Mouse (Mus musculus): ENCODE data around the gene Fam69a. TPM values are rescaled to one million over a fixed set of nuclear protein-coding genes. Genes with fewer than 3 reads are reported as not detected.

The Fam69a gene
- polyA plus RNA-seq, 1 experiment from 2014 or later: 22.6 TPM

DNA sequence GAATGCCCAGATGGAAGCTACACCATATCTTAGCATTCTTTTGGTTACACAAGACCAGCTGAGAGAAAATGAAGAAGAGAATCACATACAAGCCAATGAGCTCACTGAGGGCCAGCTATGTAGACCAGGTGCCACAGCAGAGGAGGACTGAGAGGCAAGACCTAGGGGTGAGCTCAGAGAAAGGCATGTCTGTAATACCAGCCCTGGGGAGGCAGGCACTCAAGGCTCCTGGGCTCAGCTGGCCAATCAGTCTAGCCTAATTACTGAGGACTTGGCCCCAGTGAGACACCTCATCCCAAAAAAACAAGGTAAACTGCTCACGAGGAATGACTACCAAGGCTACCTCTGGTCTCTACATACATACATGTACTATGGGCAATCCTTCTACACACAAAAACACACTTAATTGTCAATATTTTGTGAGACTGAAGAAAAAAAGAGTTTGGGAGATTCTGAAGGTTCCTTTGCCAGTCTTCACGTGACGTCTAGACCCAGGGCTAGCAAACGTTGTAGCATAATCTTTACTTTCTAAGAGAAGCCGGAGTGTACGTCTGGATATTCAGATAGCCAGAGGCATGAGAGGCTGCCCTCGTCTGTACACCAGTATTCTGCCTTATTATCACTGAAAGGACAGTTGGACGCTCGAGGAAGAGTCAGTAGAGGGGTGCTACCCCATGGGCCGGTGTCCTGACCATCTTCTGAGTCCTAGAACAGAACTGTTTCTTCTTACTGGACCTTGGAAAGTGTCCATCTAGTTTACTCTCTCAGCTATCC is 51.9 kb downstream of the Fam69a start:
- H3K4me2 ChIP-seq: no peak overlapping the region
- H3K27me3 ChIP-seq (ENCODE audit: insufficient read depth, low read length): no peaks in the 10 kb centered on the region
- H3K9ac ChIP-seq: no peak overlapping the region
- ATAC-seq (ENCODE audit: insufficient read depth) (no peak), DNase-seq (no peak)
- no peak overlapping the region for H3K4me3 ChIP-seq (ENCODE audit: low read depth, low read length)
- no peak overlapping the region for H3K27ac ChIP-seq (ENCODE audit: low read depth)
- 81% methylated on average over 10 of the region's 10 CpGs for WGBS
- H3K4me1 ChIP-seq (ENCODE audit: insufficient read depth): no peaks in the 10 kb centered on the region
- no peak for TF ChIP-seq CTCF (IDR thresholded peaks at IDR 0.05; ENCODE audit: low read depth)
- no peaks in the 10 kb centered on the region for H3K36me3 ChIP-seq (ENCODE audit: insufficient read depth)
- no peaks in the 10 kb centered on the region for H3K9me3 ChIP-seq (ENCODE audit: low read depth, low read length)

DNA sequence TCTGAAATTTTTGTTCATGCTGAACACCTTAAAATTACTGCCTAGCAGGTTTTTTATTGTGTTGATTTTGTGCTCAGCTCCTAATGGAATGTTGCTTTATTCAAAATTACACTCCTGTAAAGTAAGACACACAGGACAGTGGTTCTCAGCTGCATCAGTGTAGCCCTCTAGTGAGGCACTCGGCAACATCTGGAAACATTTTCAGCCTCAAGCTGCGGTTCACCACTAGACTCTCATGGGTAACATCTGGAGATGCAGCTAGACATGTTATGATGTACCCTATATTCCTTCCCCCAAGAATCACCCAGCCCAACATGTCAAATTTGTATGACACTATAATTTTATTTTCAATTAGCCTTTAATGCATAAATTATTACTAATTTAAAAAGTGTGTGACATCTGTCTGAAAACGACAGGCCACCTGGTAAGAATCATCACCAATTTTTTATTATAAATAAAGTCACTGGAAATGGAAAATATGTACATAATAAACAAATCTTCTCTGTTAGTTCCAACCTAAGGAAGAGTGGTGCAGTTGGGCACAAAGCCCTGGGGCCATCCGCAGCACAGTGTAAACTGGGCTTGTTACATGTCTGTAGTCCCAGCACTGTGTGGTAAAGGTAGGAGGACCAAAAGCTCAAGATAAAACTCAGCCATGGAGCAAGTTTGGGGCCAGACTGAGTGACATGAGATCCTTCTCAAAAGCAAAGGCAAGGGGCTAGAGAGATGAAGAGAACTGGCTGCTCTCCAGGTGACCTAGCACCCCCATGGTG is 53.5 kb downstream of the Fam69a start:
- H3K9me3 ChIP-seq (ENCODE audit: low read depth, low read length): no peaks in the 10 kb centered on the region
- H3K4me1 ChIP-seq (ENCODE audit: insufficient read depth): no peaks in the 10 kb centered on the region
- 58% methylated on average over 4 of the region's 4 CpGs for WGBS
- H3K4me2 ChIP-seq: no peak overlapping the region
- ATAC-seq (ENCODE audit: insufficient read depth): peak; percentile 58; the same call in 1 of the 2 replicates
- H3K36me3 ChIP-seq (ENCODE audit: insufficient read depth): no peaks in the 10 kb centered on the region
- TF ChIP-seq CTCF (IDR thresholded peaks at IDR 0.05; ENCODE audit: low read depth): no peak
- H3K9ac ChIP-seq: no peak overlapping the region
- no peak for DNase-seq
- no peaks in the 10 kb centered on the region for H3K27me3 ChIP-seq (ENCODE audit: insufficient read depth, low read length)
- no peak overlapping the region for H3K27ac ChIP-seq (ENCODE audit: low read depth)
- no peak overlapping the region for H3K4me3 ChIP-seq (ENCODE audit: low read depth, low read length)

DNA sequence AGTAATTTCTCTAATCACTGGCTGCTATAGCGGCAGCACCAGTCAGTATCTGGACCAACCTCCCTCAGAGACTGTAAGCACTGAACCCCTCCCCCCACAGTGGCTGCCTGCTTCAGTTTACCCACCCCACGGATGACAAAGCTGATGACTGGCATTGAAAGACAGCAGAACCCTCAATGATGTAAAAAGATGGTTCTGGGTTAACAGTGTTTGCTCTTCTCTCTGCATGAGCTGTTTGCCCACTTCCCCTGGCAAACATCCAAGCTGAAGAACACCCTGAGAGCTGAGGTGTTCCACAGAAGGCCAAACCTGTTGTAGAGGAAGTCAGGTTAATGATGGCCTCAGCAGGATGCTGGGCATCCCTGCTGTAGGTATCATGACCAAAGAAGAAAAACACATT is 54.3 kb downstream of the Fam69a start:
- Histone ChIP-seq H3K27ac (ENCODE audit: low read depth) (no peak overlapping the region), H3K9me3 (ENCODE audit: low read depth, low read length) (no peaks in the 10 kb centered on the region), H3K4me1 (ENCODE audit: insufficient read depth) (no peaks in the 10 kb centered on the region), H3K4me3 (ENCODE audit: low read depth, low read length) (no peak overlapping the region), H3K36me3 (ENCODE audit: insufficient read depth) (no peaks in the 10 kb centered on the region), H3K4me2 (no peak overlapping the region), H3K27me3 (ENCODE audit: insufficient read depth, low read length) (no peaks in the 10 kb centered on the region), H3K9ac (no peak overlapping the region)
- WGBS: 27% methylated on average over 2 of the region's 2 CpGs
- no peak for TF ChIP-seq CTCF (IDR thresholded peaks at IDR 0.05; ENCODE audit: low read depth)
- ATAC-seq (ENCODE audit: insufficient read depth): no peak
- no peak for DNase-seq

DNA sequence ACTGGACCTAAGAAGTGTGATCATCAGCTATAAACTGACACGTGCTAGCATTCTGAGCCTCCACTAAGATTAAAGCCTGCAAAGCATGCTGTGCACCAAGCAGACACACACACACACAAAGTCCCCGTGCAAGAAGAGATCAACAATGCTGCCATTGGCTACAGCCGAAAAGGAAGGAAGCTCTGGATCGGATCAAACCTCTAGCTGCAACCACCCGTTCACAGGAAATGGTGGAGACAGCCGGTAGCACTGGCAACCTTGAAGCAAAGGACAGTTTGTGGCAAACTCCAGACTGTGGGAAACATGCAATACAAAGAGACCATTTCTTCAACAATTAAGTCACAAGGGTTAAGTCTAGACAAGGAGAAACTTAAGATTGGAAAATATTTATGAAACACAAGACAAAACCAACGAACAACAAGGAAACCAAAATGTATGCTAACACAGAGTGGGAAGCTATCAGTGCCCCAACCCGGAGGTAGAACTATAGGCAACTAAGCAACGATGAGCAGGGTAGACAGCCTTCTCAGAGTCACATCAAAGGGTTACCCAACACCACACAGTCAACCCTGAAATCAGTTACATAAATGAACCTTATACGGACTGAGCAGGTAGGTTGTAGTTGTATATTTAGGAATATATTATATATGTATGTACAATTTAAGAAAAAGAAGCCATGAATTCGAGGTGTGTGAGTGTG is 60.2 kb downstream of the Fam69a start:
- Histone ChIP-seq H3K36me3 (ENCODE audit: insufficient read depth) (no peaks in the 10 kb centered on the region), H3K9ac (no peak overlapping the region), H3K4me1 (ENCODE audit: insufficient read depth) (no peaks in the 10 kb centered on the region), H3K4me3 (ENCODE audit: low read depth, low read length) (no peak overlapping the region), H3K4me2 (no peak overlapping the region), H3K27me3 (ENCODE audit: insufficient read depth, low read length) (no peaks in the 10 kb centered on the region), H3K27ac (ENCODE audit: low read depth) (no peak overlapping the region), H3K9me3 (ENCODE audit: low read depth, low read length) (no peaks in the 10 kb centered on the region)
- DNase-seq (no peak), ATAC-seq (ENCODE audit: insufficient read depth) (no peak)
- WGBS: 69% methylated on average over 11 of the region's 11 CpGs
- TF ChIP-seq CTCF (IDR thresholded peaks at IDR 0.05; ENCODE audit: low read depth): no peak

DNA sequence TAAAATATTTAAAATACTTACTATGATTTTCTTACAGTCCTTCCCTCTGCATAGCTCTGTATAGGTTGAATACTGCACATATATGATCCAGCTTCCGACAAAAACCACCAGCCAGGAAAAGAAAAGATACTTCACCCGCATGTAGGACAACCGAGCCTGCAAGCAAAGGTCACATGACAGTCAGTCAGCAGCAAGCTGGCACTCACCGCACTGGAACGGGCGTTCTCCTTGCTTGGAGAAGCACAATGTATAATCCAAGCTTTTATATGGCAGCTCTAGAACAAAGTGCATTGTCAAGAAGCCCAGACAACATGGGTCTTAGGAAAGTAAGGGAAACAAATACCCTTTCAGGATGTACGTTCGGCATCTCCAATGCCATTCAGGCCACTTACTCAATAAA is 62.3 kb downstream of the Fam69a start:
- WGBS: 78% methylated on average over 8 of the region's 8 CpGs
- H3K36me3 ChIP-seq (ENCODE audit: insufficient read depth): no peaks in the 10 kb centered on the region

DNA sequence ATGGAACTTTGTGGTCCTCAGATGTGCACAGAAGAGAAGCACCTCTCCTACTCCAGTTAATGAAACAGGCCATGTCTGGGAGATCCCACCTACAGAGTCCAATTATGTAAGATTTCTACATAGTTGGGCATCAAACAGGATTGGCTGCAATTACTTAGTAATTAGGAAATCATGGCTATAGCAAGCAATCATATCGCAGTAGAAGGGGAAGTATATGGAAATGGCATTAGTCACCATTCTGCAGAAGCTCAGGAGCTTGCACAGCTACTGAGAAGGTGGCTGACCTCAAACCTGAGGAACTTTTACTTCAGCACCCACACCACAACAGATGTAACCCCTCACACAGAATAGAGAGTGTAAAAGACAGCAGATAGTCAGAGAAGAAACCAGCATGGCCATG is 64.0 kb downstream of the Fam69a start:
- Histone ChIP-seq H3K4me3 (ENCODE audit: low read depth, low read length) (no peak overlapping the region), H3K4me1 (ENCODE audit: insufficient read depth) (no peaks in the 10 kb centered on the region), H3K9ac (no peak overlapping the region), H3K27ac (ENCODE audit: low read depth) (no peak overlapping the region), H3K27me3 (ENCODE audit: insufficient read depth, low read length) (no peaks in the 10 kb centered on the region), H3K9me3 (ENCODE audit: low read depth, low read length) (no peaks in the 10 kb centered on the region), H3K4me2 (no peak overlapping the region), H3K36me3 (ENCODE audit: insufficient read depth) (no peaks in the 10 kb centered on the region)
- no peak for DNase-seq
- no peak for TF ChIP-seq CTCF (IDR thresholded peaks at IDR 0.05; ENCODE audit: low read depth)
- no peak for ATAC-seq (ENCODE audit: insufficient read depth)
- WGBS: 93% methylated on average over 1 of the region's 1 CpGs

More for the DNA sequence above, 62.3 kb downstream of the Fam69a start:
- no peak overlapping the region for H3K9ac ChIP-seq
- no peak for TF ChIP-seq CTCF (IDR thresholded peaks at IDR 0.05; ENCODE audit: low read depth)
- no peak overlapping the region for H3K4me2 ChIP-seq
- no peak for ATAC-seq (ENCODE audit: insufficient read depth)
- H3K4me3 ChIP-seq (ENCODE audit: low read depth, low read length): no peak overlapping the region
- H3K27ac ChIP-seq (ENCODE audit: low read depth): no peak overlapping the region
- H3K9me3 ChIP-seq (ENCODE audit: low read depth, low read length): no peaks in the 10 kb centered on the region
- DNase-seq: no peak
- no peaks in the 10 kb centered on the region for H3K4me1 ChIP-seq (ENCODE audit: insufficient read depth)
- H3K27me3 ChIP-seq (ENCODE audit: insufficient read depth, low read length): no peaks in the 10 kb centered on the region
